Mouse (Mus musculus) CH12.LX (cell line): ENCODE data around the gene Hbs1l. TPM values are rescaled to one million over a fixed set of nuclear protein-coding genes. Genes with fewer than 3 reads are reported as not detected.
A peak's percentile ranks its signal among the peaks of the same experiment; 100 is the strongest.

Source experiments
- DNase-seq: peaks from one replicate; pipeline ENCODE4 v3.0.0-alpha.2; 2013; ENCODE audit errors: extremely low read depth
- H3K27ac ChIP-seq: 2 replicates; pipeline ENCODE4 v1.5.1; 2012; ENCODE audit warnings: low read depth, mild to moderate bottlenecking, control low read depth, moderate library complexity; ENCODE audit not compliant: insufficient read depth
- H3K27me3 ChIP-seq: replicated peaks from 2 replicates; pipeline ENCODE3; 2012; ENCODE audit warnings: inconsistent platforms
- H3K36me3 ChIP-seq, 2 experiments: replicated peaks in 1 of 2; 2 replicates each; pipeline versions ENCODE3 to v1.6.1; 2012; ENCODE audit warnings: inconsistent platforms in 1 of 2, low read length in 1 of 2, mild to moderate bottlenecking in 1 of 2, mixed read lengths in 1 of 2, moderate library complexity in 1 of 2; ENCODE audit not compliant: control insufficient read depth in 1 of 2, insufficient read depth in 1 of 2
- H3K4me1 ChIP-seq, 2 experiments: 2 replicates each; pipeline ENCODE4 v1.6.1; 2012; ENCODE audit warnings: inconsistent platforms in 1 of 2, moderate library complexity in 1 of 2; ENCODE audit not compliant: insufficient read depth in 2 of 2, control insufficient read depth in 1 of 2
- H3K4me2 ChIP-seq: 2 replicates; pipeline ENCODE4 v1.6.1; 2012; ENCODE audit warnings: low read depth, mild to moderate bottlenecking, control low read depth; ENCODE audit not compliant: poor library complexity, insufficient read depth, severe bottlenecking
- H3K4me3 ChIP-seq, 3 experiments: fragments of 150-350 bp in 1 of 3; sonication (generic) in 1 of 3; replicated peaks in 1 of 3; 2 replicates each; pipeline versions ENCODE3 to v1.5.1; 2011 to 2012; ENCODE audit warnings: low read depth in 2 of 3, low read length in 2 of 3, mild to moderate bottlenecking in 2 of 3, moderate library complexity in 2 of 3, control low read depth in 1 of 3, improper control_type of control experiment in 1 of 3, inconsistent platforms in 1 of 3, mixed read lengths in 1 of 3; ENCODE audit not compliant: poor library complexity in 1 of 3
- H3K79me2 ChIP-seq: replicated peaks from 2 replicates; pipeline ENCODE4 v1.6.1; 2012; ENCODE audit warnings: mild to moderate bottlenecking, moderate library complexity; ENCODE audit not compliant: control insufficient read depth, poor library complexity, insufficient read depth, severe bottlenecking; ENCODE audit errors: extremely low read depth
- H3K9ac ChIP-seq: 2 replicates; pipeline ENCODE4 v1.6.1; 2012; ENCODE audit warnings: low read depth, mild to moderate bottlenecking, control low read depth, moderate library complexity; ENCODE audit not compliant: insufficient read depth
- H3K9me3 ChIP-seq: replicated peaks from 2 replicates; pipeline ENCODE3; 2012; ENCODE audit warnings: low read length, inconsistent platforms, mixed read lengths
- BHLHE40 ChIP-seq: IDR thresholded peaks from 2 replicates; pipeline ENCODE4 v1.6.1; 2011; ENCODE audit warnings: mild to moderate bottlenecking, low read depth, low read length, improper control_type of control experiment
- CTCF ChIP-seq, 2 experiments: IDR thresholded peaks in 1 of 2; conservative IDR thresholded peaks in 1 of 2; 2 replicates each; pipeline ENCODE4 v1.5.1; 2011 to 2012; ENCODE audit warnings: low read depth in 2 of 2, low read length in 2 of 2, improper control_type of control experiment in 1 of 2, inconsistent platforms in 1 of 2, mild to moderate bottlenecking in 1 of 2, moderate library complexity in 1 of 2
- ELF1 ChIP-seq: IDR thresholded peaks from 2 replicates; pipeline ENCODE4 v1.6.1; 2014; ENCODE audit warnings: low read depth, mild to moderate bottlenecking, inconsistent platforms, low read length, improper control_type of control experiment
- ETS1 ChIP-seq: conservative IDR thresholded peaks from 2 replicates; pipeline ENCODE4 v1.6.1; 2012; ENCODE audit warnings: low read depth, mild to moderate bottlenecking, inconsistent platforms, low read length, improper control_type of control experiment, moderate library complexity
- GABPA ChIP-seq: IDR thresholded peaks from 2 replicates; pipeline ENCODE4 v1.6.1; 2012; ENCODE audit warnings: low read depth, low read length, improper control_type of control experiment, inconsistent platforms; ENCODE audit not compliant: insufficient replicate concordance
- HCFC1 ChIP-seq: IDR thresholded peaks from 2 replicates; pipeline ENCODE4 v1.6.1; 2012; ENCODE audit warnings: low read depth, mild to moderate bottlenecking, inconsistent platforms, low read length, improper control_type of control experiment
- IRF4 ChIP-seq: IDR thresholded peaks from 2 replicates; pipeline ENCODE4 v1.6.1; 2014; ENCODE audit warnings: low read depth, mild to moderate bottlenecking, inconsistent platforms, low read length, improper control_type of control experiment
- JUN ChIP-seq: IDR thresholded peaks from 2 replicates; pipeline ENCODE4 v1.6.1; 2011; ENCODE audit warnings: low read depth, mild to moderate bottlenecking, low read length, improper control_type of control experiment, moderate library complexity; ENCODE audit not compliant: insufficient read depth
- JUND ChIP-seq: conservative IDR thresholded peaks from 2 replicates; pipeline ENCODE4 v1.6.1; 2011; ENCODE audit warnings: low read depth, low read length, improper control_type of control experiment
- KAT2A ChIP-seq: IDR thresholded peaks from 2 replicates; pipeline ENCODE4 v1.6.1; 2012; ENCODE audit warnings: low read length, improper control_type of control experiment, inconsistent platforms; ENCODE audit not compliant: insufficient replicate concordance
- MAFK ChIP-seq: IDR thresholded peaks from 2 replicates; pipeline ENCODE4 v1.6.1; 2011; ENCODE audit warnings: low read length, improper control_type of control experiment; ENCODE audit not compliant: insufficient replicate concordance
- MAX ChIP-seq: IDR thresholded peaks from 2 replicates; pipeline ENCODE4 v1.6.1; 2011; ENCODE audit warnings: low read length, improper control_type of control experiment
- MAZ ChIP-seq: IDR thresholded peaks from 2 replicates; pipeline ENCODE4 v1.6.1; 2012; ENCODE audit warnings: low read depth, mild to moderate bottlenecking, inconsistent platforms, low read length, improper control_type of control experiment, moderate library complexity
- MEF2A ChIP-seq: IDR thresholded peaks from 2 replicates; pipeline ENCODE4 v1.6.1; 2014; ENCODE audit warnings: low read depth, mild to moderate bottlenecking, inconsistent platforms, low read length, improper control_type of control experiment, borderline replicate concordance
- MXI1 ChIP-seq: IDR thresholded peaks from 2 replicates; pipeline ENCODE4 v1.6.1; 2011; ENCODE audit warnings: mild to moderate bottlenecking, low read depth, low read length, improper control_type of control experiment
- MYC ChIP-seq: IDR thresholded peaks from 2 replicates; pipeline ENCODE4 v1.6.1; 2011; ENCODE audit warnings: low read depth, mild to moderate bottlenecking, improper control_type of control experiment, low read length
- NELFE ChIP-seq: IDR thresholded peaks from 2 replicates; pipeline ENCODE4 v1.6.1; 2011; ENCODE audit warnings: low read depth, low read length, improper control_type of control experiment
- NRF1 ChIP-seq: IDR thresholded peaks from 2 replicates; pipeline ENCODE4 v1.6.1; 2014; ENCODE audit warnings: low read depth, mild to moderate bottlenecking, inconsistent platforms, low read length, improper control_type of control experiment, moderate library complexity
- POLR2A ChIP-seq: IDR thresholded peaks from 2 replicates; pipeline ENCODE4 v1.6.1; 2011; ENCODE audit warnings: low read depth, mild to moderate bottlenecking, improper control_type of control experiment, low read length
- POLR2AphosphoS2 ChIP-seq: IDR thresholded peaks from 2 replicates; pipeline ENCODE4 v1.6.1; 2011; ENCODE audit warnings: low read depth, low read length, improper control_type of control experiment
- RAD21 ChIP-seq: IDR thresholded peaks from 2 replicates; pipeline ENCODE4 v1.6.1; 2011; ENCODE audit warnings: low read depth, mild to moderate bottlenecking, low read length, improper control_type of control experiment, moderate library complexity
- RCOR1 ChIP-seq: conservative IDR thresholded peaks from 2 replicates; pipeline ENCODE4 v1.6.1; 2012; ENCODE audit warnings: low read depth, mild to moderate bottlenecking, inconsistent platforms, low read length, improper control_type of control experiment
- SIN3A ChIP-seq: IDR thresholded peaks from 2 replicates; pipeline ENCODE4 v1.6.1; 2012; ENCODE audit warnings: low read length, improper control_type of control experiment, inconsistent platforms
- SMC3 ChIP-seq: IDR thresholded peaks from 2 replicates; pipeline ENCODE4 v1.6.1; 2011; ENCODE audit warnings: low read depth, low read length, improper control_type of control experiment
- TBP ChIP-seq: conservative IDR thresholded peaks from 2 replicates; pipeline ENCODE4 v1.6.1; 2011; ENCODE audit warnings: low read depth, low read length, improper control_type of control experiment
- TCF12 ChIP-seq: IDR thresholded peaks from 2 replicates; pipeline ENCODE4 v1.6.1; 2014; ENCODE audit warnings: low read depth, mild to moderate bottlenecking, inconsistent platforms, low read length, improper control_type of control experiment
- USF1 ChIP-seq: IDR thresholded peaks from 2 replicates; pipeline ENCODE4 v1.6.1; 2014; ENCODE audit warnings: low read depth, mild to moderate bottlenecking, inconsistent platforms, low read length, improper control_type of control experiment
- USF2 ChIP-seq: conservative IDR thresholded peaks from 2 replicates; pipeline ENCODE4 v1.6.1; 2011; ENCODE audit warnings: low read depth, low read length, improper control_type of control experiment
- dilution Hi-C: fragments of 300-500 bp; cut with MboI; formaldehyde crosslinking; loops from 2 replicates; pipeline ENCODE4 v1.14.3; 2020; ENCODE audit warnings: low sequenced_read_pairs; ENCODE audit not compliant: extremely low pct_unique_long_range_greater_than_20kb, extremely low pct_ligation_motif_present
- in situ Hi-C: fragments of 300-500 bp; cut with MboI; formaldehyde crosslinking; loops from 3 replicates; pipeline ENCODE4 v1.14.3; 2019; ENCODE audit warnings: low sequenced_read_pairs, low pct_ligation_motif_present, low pct_unique_long_range_greater_than_20kb, mixed read lengths
- polyA plus RNA-seq: library from polyadenylated mRNA; unstranded; fragments of >175 nt; gene quantifications from 2 replicates; pipeline ENCODE4 v1.2.1, GENCODE M21; 2012; ENCODE audit warnings: low read depth; ENCODE audit not compliant: insufficient read length
- total RNA-seq, 2 experiments: library from RNA; depleted of rRNA; stranded (reverse); fragments of 300-350 nt in 1 of 2; fragments of >200 nt in 1 of 2; gene quantifications; 2 replicates each; pipeline ENCODE4 v1.2.3; 2012 to 2014

Gene Hbs1l
- total and polyA plus RNA-seq, 3 experiments, result 99.7 to 111 (median 111) TPM

DNA sequence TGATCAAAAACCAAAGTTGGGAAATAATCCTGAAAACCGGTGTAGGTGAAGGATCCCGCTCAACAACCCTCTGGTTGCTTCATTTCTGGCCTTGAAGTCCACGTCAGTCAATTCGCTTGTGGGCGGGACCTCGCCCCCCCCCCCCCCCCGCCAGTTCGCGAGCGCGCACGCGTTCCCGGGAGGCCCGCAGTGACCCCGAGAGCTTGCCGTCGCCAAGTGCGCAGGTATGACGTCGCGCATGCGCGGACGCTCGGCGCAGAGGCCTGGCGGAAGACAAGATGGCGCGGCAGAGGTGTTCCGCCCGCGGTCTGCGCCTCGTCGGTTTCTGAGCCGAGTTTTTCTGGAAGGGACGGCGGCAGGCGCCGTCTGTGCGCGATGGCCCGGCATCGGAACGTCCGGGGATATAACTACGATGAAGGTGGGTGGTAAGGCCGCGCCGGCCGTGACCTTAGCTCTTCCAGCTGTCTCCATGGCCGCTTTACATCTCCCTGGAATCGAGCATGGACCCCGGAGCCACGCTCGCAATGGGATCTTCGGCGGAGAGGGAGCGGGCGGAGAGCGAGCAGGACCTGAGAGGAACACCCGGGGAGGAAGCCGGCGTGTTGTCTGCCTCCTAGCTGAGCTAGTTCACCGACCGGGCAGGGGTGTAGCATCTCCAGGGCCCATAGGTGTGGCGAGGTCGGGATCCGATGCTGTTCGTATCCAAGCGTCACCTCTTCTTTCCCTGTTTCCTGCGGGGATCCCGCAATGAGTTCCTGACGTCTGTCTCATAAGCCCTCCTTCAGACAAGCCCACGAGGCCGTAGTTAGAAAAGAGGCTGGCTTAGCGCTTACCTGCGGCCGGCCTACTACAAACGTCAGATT is at the start of gene Hbs1l (continued):
- TF ChIP-seq MAZ, result peak; percentile 86
- TF ChIP-seq, all 38 proteins: peak for 18

DNA sequence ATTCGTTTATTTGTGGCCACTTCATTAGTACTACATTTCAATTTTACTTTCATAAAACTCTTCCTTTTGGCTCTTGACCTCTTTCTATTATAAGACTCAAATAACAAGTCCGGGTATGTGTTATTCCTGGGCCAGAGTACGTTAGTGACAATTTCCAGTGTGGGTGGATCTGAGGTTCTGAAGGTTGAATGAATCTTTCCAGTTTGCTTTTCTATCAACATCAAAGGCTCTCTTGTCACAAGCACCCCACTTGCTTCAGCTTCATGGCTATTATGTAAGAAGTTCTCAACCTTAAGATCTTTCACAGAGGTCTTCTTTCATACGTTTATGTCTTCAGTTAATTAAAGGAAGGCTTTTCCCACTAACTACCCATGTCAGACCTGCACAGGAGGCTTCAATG is 47.2 kb upstream of the Hbs1l start:
- dilution Hi-C loops (no loop called here), in situ Hi-C loops (no loop called here)
- Histone ChIP-seq H3K9me3 (no peaks in the 10 kb centered on the region), H3K36me3 (no peaks in the 10 kb centered on the region), H3K4me2 (no peak overlapping the region; the same call in 1 of the 2 replicates), H3K9ac (no peak overlapping the region), H3K4me3 (no peak overlapping the region), H3K79me2 (no peaks in the 10 kb centered on the region), H3K4me1 (no peaks in the 10 kb centered on the region; a peak in 1 of 4 replicates), H3K27ac (no peak overlapping the region), H3K27me3 (no peaks in the 10 kb centered on the region)
- TF ChIP-seq GABPA (no peak), POLR2AphosphoS2 (no peak), KAT2A (no peak), POLR2A (no peak), NRF1 (no peak), RAD21 (no peak), SMC3 (no peak), IRF4 (no peak), CTCF (conservative IDR thresholded peaks at IDR 0.05 in 1 of 2, IDR thresholded peaks at IDR 0.05 in 1 of 2; ENCODE audit: low read depth in 2 of 2, low read length in 2 of 2) (no peak), NELFE (no peak)
- DNase-seq, result no peak

DNA sequence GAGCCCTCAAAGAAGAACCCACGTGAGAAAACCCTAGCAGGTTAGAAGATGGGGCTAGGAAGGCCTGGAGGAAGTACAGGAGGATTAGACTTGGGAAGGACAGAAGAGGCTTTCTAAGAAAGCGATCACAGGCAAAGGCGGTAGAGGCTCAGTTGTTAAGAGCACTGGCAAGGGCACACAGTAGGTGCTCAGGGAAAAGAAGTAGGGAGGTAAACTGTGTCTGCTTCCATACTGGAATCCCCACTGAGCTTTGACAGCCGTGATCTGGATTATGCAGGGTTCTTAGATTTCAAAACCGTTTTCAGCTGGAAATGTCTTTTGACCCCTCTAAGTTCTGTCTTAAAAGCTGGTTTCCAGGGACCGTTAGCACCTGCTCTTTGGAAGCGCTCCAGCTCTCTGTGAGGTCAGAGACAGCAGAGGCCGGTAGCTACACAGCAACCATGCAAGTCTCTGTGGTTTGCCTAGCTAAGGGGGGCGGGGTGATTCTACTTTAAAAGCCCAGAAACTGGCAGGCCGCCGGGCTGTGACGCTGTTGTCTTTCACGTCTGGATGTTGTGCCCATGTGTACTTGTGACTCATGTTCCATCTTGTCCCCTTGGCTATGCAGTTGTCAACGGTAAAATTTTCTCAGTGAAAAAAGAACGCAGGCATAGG is 43.8 kb upstream of the Hbs1l start:
- Histone ChIP-seq H3K9ac (no peak overlapping the region), H3K4me2 (no peak overlapping the region), H3K36me3 (no peaks in the 10 kb centered on the region), H3K27ac (no peak overlapping the region), H3K79me2 (no peaks in the 10 kb centered on the region), H3K9me3 (no peaks in the 10 kb centered on the region), H3K4me3 (no peak overlapping the region), H3K4me1 (no peaks in the 10 kb centered on the region; a peak in 1 of 4 replicates), H3K27me3 (no peaks in the 10 kb centered on the region)
- no peak for DNase-seq
- dilution Hi-C loops (no loop called here), in situ Hi-C loops (no loop called here)
- TF ChIP-seq JUN (no peak), NELFE (no peak), ELF1 (no peak), RCOR1 (no peak), MXI1 (peak; percentile 68), SMC3 (no peak), MYC (0 out of 2 replicates have a peak, but pooled peaks have one; percentile 44), ETS1 (no peak), USF1 (no peak), SIN3A (peak; percentile 28; the same call in 1 of the 2 replicates), TBP (no peak), TCF12 (0 out of 2 replicates have a peak, but pooled peaks have one; percentile 32), BHLHE40 (0 out of 2 replicates have a peak, but pooled peaks have one; percentile 11), MAZ (no peak), MAX (no peak), MEF2A (peak; percentile 52; the same call in 1 of the 2 replicates), USF2 (no peak), HCFC1 (no peak), NRF1 (no peak), GABPA (no peak), MAFK (no peak), JUND (no peak)
